Mouse (Mus musculus): Measurements from ENCODE around the gene Hacl1.

GRCm38 (mm10) chr14:31605514-31605913 lies 35.6 kb downstream of the Hacl1 start:
- TF ChIP-seq POLR2A (IDR thresholded peaks at IDR 0.05; ENCODE audit: insufficient read length, low read depth) (no peak), USF1 (IDR thresholded peaks at IDR 0.05; ENCODE audit: low read depth) (no peak), TCF12 (IDR thresholded peaks at IDR 0.05; ENCODE audit: insufficient read depth, poor library complexity, severe bottlenecking) (no peak), TCF3 (IDR thresholded peaks at IDR 0.05; ENCODE audit: insufficient read length, low read depth) (no peak)

All from myocyte (in vitro differentiated cells).